Mouse (Mus musculus) heart, postnatal 0 days (tissue): ENCODE results near the gene Mcur1. TPM values are rescaled to one million over a fixed set of nuclear protein-coding genes. Genes with fewer than 3 reads are reported as not detected.

Experiments
- ATAC-seq: fragments of 200-750 bp; cut with Nextera tagmentation; 2 replicates; pipeline ENCODE4 v1.8.0; 2017; ENCODE audit warnings: low read depth, moderate number of reproducible peaks, moderate library complexity; ENCODE audit not compliant: insufficient read depth
- DNase-seq: peaks from one replicate; pipeline ENCODE4 v3.0.0-alpha.2; 2016; ENCODE audit warnings: low spot score
- H3K27ac ChIP-seq: fragments of 300-500 bp; sonication (generic); 2 replicates; pipeline ENCODE4 v1.5.1; 2014; ENCODE audit warnings: low read depth, mild to moderate bottlenecking
- H3K27me3 ChIP-seq: fragments of 300-500 bp; sonication (generic); 2 replicates; pipeline ENCODE4 v1.6.1; 2014; ENCODE audit warnings: low read length, mixed read lengths; ENCODE audit not compliant: control insufficient read depth, insufficient read depth
- H3K36me3 ChIP-seq: fragments of 300-500 bp; sonication (generic); replicated peaks from 2 replicates; pipeline ENCODE4 v1.6.1; 2014; ENCODE audit warnings: low read length, mixed read lengths; ENCODE audit not compliant: control insufficient read depth, insufficient read depth
- H3K4me1 ChIP-seq: fragments of 300-500 bp; sonication (generic); 2 replicates; pipeline ENCODE4 v1.6.1; 2014; ENCODE audit warnings: antibody characterized with exemption; ENCODE audit not compliant: control insufficient read depth, insufficient read depth
- H3K4me2 ChIP-seq: fragments of 300-500 bp; sonication (generic); 2 replicates; pipeline ENCODE4 v1.6.1; 2014; ENCODE audit warnings: low read depth, mild to moderate bottlenecking, low read length, moderate library complexity
- H3K4me3 ChIP-seq: fragments of 300-500 bp; sonication (generic); 2 replicates; pipeline ENCODE4 v1.5.1; 2014; ENCODE audit warnings: low read depth, low read length
- H3K9ac ChIP-seq: fragments of 300-500 bp; sonication (generic); replicated peaks from 2 replicates; pipeline ENCODE4 v1.6.1; 2014; ENCODE audit warnings: low read depth, low read length, mixed read lengths
- H3K9me3 ChIP-seq: fragments of 300-500 bp; sonication (generic); replicated peaks from 2 replicates; pipeline ENCODE4 v1.6.1; 2016; ENCODE audit warnings: low read length; ENCODE audit not compliant: control insufficient read depth
- CTCF ChIP-seq: IDR thresholded peaks from 2 replicates; pipeline ENCODE4 v1.5.1; 2016; ENCODE audit warnings: antibody characterized with exemption, control low read depth, low read depth
- EP300 ChIP-seq: IDR thresholded peaks from 2 replicates; pipeline ENCODE4 v1.6.1; 2016; ENCODE audit warnings: antibody characterized with exemption, low read depth
- WGBS: fragments of 180-500 bp; shearing (Covaris S2); extraction: QIAGEN DNeasy Blood & Tissue Kit; methylation state at CpG from one replicate; pipeline ENCODE4 v1.1.7; 2014; 5-methylcytosine and 5-hydroxymethylcytosine counted together
- polyA plus RNA-seq: library from polyadenylated mRNA; unstranded; fragments of >200 nt; fragmentation: Nextera tagmentation; extraction: Ambion mirVana; gene quantifications from 2 replicates; pipeline ENCODE4 v1.2.1, GENCODE M21; 2015
- total RNA-seq: library from RNA; depleted of rRNA; stranded (reverse); fragments of >200 nt; gene quantifications from 2 replicates; pipeline ENCODE4 v1.2.3, GENCODE M21; 2014; ENCODE audit warnings: low replicate concordance

Gene Mcur1
- total and polyA plus RNA-seq, 2 experiments from 2014 or later: 24.9 to 40.1 TPM

- TF ChIP-seq EP300 (no peak), CTCF (no peak)
- no peaks in the 10 kb centered on the region for H3K36me3 ChIP-seq
- no peak overlapping the region for H3K4me2 ChIP-seq
- H3K27me3 ChIP-seq: no peaks in the 10 kb centered on the region
- H3K27ac ChIP-seq: no peak overlapping the region
- ATAC-seq (no peak), DNase-seq (no peak)
- H3K9ac ChIP-seq: no peak overlapping the region
- no peak overlapping the region for H3K4me3 ChIP-seq
- no peaks in the 10 kb centered on the region for H3K9me3 ChIP-seq
- peaks cover 6% of the 10 kb centered on the region for H3K4me1 ChIP-seq
- WGBS: 63% methylated on average over 8 of the region's 8 CpGs
These were observed 23.5 kb upstream of the Mcur1 start for GRCm38 (mm10) chr13:43583504-43583903.

GRCm38 (mm10) chr13:43582961-43583360 lies 23.0 kb upstream of the Mcur1 start:
- no peak for TF ChIP-seq EP300
- TF ChIP-seq CTCF: no peak
- H3K27me3 ChIP-seq: no peaks in the 10 kb centered on the region
- peaks cover 2% of the 10 kb centered on the region for H3K4me1 ChIP-seq
- H3K36me3 ChIP-seq: no peaks in the 10 kb centered on the region
- no peak overlapping the region for H3K4me3 ChIP-seq
- no peak overlapping the region for H3K4me2 ChIP-seq
- no peak for DNase-seq
- 49% methylated on average over 16 of the region's 16 CpGs for WGBS
- ATAC-seq: no peak
- no peak overlapping the region for H3K9ac ChIP-seq
- H3K9me3 ChIP-seq: no peaks in the 10 kb centered on the region
- H3K27ac ChIP-seq: no peak overlapping the region

GRCm38 (mm10) chr13:43580661-43581060 lies 20.7 kb upstream of the Mcur1 start:
- H3K36me3 ChIP-seq: no peaks in the 10 kb centered on the region

GRCm38 (mm10) chr13:43579740-43580139 lies 19.7 kb upstream of the Mcur1 start:
- Histone ChIP-seq H3K36me3 (no peaks in the 10 kb centered on the region), H3K9ac (no peak overlapping the region), H3K4me1 (no peaks in the 10 kb centered on the region), H3K4me2 (no peak overlapping the region), H3K9me3 (no peaks in the 10 kb centered on the region), H3K4me3 (no peak overlapping the region), H3K27me3 (no peaks in the 10 kb centered on the region), H3K27ac (no peak overlapping the region)
- WGBS: 13% methylated on average over 18 of the region's 18 CpGs
- no peak for TF ChIP-seq EP300
- peak; percentile 74 for TF ChIP-seq CTCF
- ATAC-seq: peak; percentile 39
- peak; percentile 48 for DNase-seq

More at GRCm38 (mm10) chr13:43580661-43581060, 20.7 kb upstream of the Mcur1 start:
- H3K4me2 ChIP-seq: no peak overlapping the region
- no peaks in the 10 kb centered on the region for H3K27me3 ChIP-seq
- no peak for ATAC-seq
- H3K4me3 ChIP-seq: no peak overlapping the region
- no peak overlapping the region for H3K9ac ChIP-seq
- H3K4me1 ChIP-seq: no peaks in the 10 kb centered on the region
- H3K9me3 ChIP-seq: no peaks in the 10 kb centered on the region
- DNase-seq: no peak
- no peak overlapping the region for H3K27ac ChIP-seq
- no peak for TF ChIP-seq CTCF
- no peak for TF ChIP-seq EP300
- WGBS: 87% methylated on average over 5 of the region's 5 CpGs

- no peaks in the 10 kb centered on the region for H3K4me1 ChIP-seq
- DNase-seq (no peak), ATAC-seq (no peak)
- no peaks in the 10 kb centered on the region for H3K9me3 ChIP-seq
- no peak overlapping the region for H3K27ac ChIP-seq
- H3K27me3 ChIP-seq: no peaks in the 10 kb centered on the region
- H3K9ac ChIP-seq: no peak overlapping the region
- no peak overlapping the region for H3K4me2 ChIP-seq
- WGBS: 86% methylated on average over 12 of the region's 12 CpGs
- TF ChIP-seq EP300 (no peak), CTCF (no peak)
- H3K36me3 ChIP-seq: no peaks in the 10 kb centered on the region
- H3K4me3 ChIP-seq: no peak overlapping the region
These were observed 17.8 kb upstream of the Mcur1 start for GRCm38 (mm10) chr13:43577766-43578165.

GRCm38 (mm10) chr13:43577254-43577653 lies 17.3 kb upstream of the Mcur1 start:
- H3K27ac ChIP-seq: no peak overlapping the region
- TF ChIP-seq CTCF: 0 out of 2 replicates have a peak, but pooled peaks have one; percentile 13
- TF ChIP-seq EP300: no peak
- 64% methylated on average over 5 of the region's 5 CpGs for WGBS
- ATAC-seq (no peak), DNase-seq (no peak)
- H3K9me3 ChIP-seq: no peaks in the 10 kb centered on the region
- no peak overlapping the region for H3K4me3 ChIP-seq
- H3K4me2 ChIP-seq: no peak overlapping the region
- H3K9ac ChIP-seq: no peak overlapping the region
- no peaks in the 10 kb centered on the region for H3K4me1 ChIP-seq
- no peaks in the 10 kb centered on the region for H3K36me3 ChIP-seq
- no peaks in the 10 kb centered on the region for H3K27me3 ChIP-seq
